Mouse (Mus musculus) erythroblast, embryonic 14.5 days (primary cell): ENCODE results near the gene Rilp.

Source experiments
- GATA1 ChIP-seq: IDR thresholded peaks from 2 replicates; pipeline ENCODE4 v1.6.1; 2012; ENCODE audit warnings: low read length, inconsistent platforms, mixed read lengths
- TAL1 ChIP-seq: IDR thresholded peaks from 3 replicates; pipeline ENCODE4 v1.6.1; 2012; ENCODE audit warnings: low read length, inconsistent platforms, mixed read lengths

DNA sequence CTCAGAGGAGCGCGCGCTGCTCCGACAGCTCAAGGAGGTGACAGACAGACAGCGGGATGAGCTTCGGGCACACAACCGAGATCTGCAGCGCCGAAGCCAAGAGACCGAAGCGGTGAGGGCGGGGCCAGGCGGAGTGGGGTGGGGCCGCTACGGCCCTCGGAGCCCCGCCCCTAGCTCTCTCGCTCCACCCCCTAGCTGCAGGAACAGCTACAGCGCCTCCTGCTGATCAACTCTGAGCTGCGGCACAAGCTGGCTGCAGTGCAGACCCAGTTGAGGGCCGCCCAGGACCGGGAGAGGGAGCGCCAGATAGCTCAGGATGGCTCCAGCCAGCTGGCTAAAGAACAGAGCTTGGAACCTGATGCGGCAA, 716 bp downstream of the Rilp start:
- TF ChIP-seq GATA1 (no peak), TAL1 (no peak)
